Mouse (Mus musculus) induced T-regulatory cell, adult 2 months (primary cell): ENCODE measurements around the gene Fkbp1a.

Experiments
- DNase-seq: peaks from one replicate; pipeline ENCODE4 v3.0.0-alpha.2; 2012; ENCODE audit warnings: low read depth

The Fkbp1a gene

DNA sequence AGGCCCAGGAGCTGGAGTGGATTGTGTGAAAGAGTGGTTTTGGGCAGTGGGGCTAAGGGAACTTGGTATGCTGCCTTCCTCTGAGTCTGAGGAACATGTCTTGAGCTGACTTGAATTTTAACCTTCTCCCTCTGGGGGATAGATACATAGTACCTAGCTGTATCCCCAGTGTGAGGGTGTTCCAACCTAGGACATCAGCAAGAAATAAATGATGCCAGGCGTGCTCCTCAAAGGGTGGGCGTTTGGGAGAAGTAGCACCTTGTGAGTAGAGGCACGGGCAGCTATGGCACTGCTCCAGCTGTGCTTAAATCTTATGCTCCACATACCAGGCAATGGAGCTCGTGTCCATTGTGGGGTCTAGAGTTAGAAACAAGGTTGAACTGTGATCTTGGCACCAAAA lies 4.3 kb downstream of the Fkbp1a start:
- no peak for DNase-seq

DNA sequence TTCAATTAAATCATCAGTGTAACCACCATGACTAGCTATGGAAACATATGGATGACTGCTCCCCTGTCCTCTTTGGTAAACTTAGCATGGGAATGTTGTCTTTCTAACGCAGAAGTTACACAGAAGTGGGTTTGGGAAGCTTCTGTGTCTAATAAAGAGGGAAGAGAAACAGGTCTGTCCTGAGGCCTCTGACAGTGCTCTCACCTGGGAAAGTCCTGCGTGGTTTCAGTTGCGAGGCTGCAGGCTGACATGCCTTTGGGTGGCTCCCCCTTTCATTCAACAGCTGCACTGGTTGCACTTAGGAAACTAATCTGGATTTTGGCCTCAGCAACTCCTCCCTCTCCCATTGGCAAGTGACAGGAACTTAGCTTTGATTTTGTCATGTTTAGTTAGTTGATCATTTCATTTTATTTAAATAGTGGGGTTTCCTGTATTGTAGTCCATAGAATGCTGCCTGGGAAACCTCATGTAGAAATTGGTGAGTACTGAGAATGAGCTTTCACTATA lies 7.4 kb downstream of the Fkbp1a start:
- DNase-seq = no peak

DNA sequence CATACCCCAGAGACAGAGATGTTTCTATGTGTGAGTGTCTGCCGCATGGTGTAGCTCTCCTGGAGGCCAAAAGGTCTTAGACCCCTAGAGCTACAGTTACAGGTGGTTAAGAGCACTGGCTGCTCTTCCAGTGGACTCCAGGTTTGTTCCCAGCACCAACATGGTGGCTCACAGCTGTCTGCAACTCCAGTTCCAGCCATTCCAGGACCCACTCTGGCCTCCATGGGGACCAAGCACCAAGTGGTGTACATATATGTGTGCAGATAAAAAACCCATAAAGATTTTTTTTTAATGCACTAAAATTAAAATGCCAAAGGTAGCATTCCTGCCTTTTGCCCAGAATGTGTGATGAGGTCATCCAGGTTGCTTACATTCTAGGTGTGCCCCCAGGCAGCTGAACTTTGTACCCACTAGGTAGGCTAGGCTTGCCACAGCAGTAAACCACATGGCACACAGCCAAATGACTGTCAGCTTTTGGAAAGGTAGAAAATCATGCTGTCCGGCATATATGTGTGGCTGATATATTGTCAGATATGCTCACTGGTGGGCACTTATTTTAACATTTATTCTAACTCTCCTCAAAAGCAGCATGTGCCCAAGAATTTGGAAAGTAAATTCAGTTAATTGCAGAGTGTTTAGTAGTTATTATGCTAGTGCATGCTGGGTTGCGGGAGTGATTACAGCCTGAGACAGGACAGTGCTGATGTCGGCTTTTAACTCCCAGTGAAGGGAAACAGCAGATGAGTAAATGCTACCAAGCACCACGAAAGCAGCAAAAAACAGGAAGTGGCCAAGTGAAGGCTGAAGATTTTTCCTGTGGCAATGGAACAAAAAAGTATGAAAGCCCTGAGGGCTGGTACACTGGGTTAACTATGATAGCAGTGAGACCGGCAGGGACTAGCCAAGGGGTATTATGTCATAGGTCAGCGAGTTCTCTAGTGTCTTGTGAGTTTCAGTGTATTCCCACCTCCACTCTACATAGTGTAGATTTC lies 20.9 kb downstream of the Fkbp1a start:
- peak; percentile 78 for DNase-seq

DNA sequence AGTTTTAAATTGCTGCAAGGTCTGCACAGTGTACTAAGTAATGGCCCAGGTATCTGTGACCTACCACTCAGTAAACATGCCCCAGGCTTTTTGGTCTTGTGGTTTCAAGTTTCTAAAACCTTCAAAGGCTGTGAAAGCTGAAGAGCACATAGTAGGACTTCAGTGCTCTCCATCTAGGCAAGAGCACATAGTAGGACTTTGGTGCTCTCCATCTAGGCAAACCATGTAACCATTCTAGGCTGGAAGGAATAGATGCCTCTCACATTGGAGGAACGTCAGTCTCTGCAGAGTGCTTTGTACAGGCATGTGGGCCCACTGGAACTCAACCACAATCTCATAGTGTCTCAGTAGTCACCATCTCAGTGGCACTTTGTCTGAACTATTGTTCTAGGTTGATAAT lies 21.7 kb downstream of the Fkbp1a start:
- DNase-seq = no peak

DNA sequence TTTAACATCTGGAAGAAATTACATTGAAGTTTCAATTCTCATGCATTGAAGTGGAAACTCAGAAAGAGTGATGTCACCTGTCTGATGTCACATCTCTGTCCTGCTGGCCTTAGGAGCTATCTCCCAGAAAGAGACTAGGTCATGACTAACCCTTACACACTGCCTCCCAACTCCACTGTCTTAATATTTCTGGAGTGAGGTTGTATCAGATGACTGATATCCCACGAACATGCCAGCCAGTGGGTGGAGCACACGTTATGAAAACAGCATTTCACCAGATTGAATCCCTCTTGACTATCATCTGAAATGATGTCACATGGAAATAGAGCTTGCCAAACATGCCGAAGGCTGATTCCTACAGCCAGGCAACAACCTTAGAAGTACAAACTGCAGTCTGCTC lies 22.7 kb downstream of the Fkbp1a start:
- no peak for DNase-seq

DNA sequence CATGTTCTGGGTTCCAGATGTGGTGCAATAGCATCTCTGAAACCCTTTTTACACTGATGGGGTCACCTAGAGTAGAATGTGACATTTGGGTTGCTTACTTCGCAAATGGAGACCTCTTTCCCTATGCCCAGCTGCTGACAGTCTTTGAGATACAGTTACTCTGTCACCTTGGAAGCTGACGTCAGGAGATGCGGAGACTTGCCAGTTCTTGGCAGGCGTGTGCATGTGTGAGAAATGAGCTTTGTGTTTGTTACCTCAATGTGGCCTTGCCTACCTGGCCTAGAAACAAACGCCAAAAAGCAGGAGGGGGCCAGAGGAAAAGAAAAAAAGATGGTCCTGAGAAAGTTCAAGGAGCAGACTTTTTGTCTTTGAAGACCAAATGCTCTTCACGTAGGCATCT lies 24.6 kb downstream of the Fkbp1a start:
- no peak for DNase-seq

DNA sequence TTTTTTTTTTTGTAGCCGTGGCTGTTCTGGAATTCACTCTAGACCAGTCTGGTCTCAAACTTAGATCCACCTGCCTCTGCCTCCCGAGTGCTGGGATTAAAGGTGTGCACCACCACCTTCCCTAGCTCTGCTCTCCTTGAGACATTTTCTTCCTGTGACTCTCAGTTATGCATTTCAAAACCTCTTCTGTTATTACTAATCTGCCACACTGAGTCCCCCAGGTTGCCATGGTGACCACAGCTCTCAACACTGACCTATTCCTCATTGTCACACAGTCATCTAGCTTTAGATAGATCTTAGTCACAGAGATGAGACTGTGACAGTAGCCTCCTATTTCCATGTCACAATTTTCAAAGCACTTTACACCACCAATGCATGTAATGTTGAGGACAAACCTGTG lies 27.2 kb downstream of the Fkbp1a start:
- peak; percentile 91 for DNase-seq

DNA sequence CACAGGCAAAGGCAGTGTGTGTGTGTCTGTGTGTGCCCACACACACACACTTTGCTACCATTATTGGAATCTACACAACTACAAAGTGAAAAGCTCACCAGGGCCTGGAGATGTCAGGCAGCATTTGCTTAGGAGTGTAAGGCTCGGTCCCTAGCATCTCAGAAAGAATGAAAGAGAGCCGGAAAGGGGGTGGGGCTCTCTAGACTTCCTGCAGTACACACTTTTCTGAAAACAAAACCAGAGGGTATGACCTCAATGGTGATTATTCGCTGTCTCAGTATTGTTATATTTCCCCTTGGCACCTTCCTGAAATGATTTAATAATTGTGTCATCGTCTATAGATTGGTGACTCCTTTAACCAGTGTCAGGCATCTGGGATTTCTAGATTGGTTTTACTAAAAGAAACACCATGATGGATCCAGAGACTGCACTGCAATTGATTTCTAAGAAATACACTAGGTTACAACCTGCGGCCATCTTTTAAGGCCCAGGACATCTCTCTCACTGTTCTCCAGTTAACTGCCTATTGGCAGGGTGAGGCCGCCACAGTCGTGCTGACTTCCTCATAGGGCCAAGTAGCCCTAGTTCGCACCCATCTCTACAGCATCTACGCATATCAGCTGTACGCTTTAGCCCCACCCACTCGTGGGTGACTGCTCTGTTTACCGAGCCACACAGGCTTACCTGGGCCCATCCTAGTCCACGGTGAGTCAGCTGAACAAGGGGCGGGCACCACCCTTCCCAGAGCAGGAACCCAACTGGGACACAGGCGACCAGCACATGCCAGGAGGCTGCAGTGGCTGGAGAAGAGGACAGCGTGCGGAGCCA lies 29.8 kb downstream of the Fkbp1a start, which contains the start of gene Sdcbp2:
TSS of gene Sdcbp2 (plus strand) at position 750 of the 828 bp plus-strand sequence.
- DNase-seq = peak; percentile 89

DNA sequence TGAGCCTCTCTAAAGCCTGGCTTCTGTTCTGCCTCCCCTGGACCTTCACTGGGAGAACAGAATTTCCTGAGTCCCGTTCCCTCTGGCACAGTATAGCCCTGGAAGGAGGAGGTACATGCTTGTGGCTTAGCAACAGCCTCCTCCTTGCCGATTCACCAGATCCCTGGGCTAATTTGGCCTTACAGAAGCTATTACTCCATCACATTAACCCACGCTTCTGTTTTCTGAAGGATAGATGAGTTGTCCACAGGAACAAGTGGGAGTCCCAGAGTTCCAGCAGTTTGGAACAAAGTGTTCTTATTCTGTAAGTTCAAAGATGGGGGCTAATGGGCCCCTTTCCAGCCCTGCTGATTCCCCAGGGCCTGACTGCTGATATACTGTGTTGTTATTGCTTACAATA lies 31.4 kb downstream of the Fkbp1a start:
- DNase-seq = no peak

DNA sequence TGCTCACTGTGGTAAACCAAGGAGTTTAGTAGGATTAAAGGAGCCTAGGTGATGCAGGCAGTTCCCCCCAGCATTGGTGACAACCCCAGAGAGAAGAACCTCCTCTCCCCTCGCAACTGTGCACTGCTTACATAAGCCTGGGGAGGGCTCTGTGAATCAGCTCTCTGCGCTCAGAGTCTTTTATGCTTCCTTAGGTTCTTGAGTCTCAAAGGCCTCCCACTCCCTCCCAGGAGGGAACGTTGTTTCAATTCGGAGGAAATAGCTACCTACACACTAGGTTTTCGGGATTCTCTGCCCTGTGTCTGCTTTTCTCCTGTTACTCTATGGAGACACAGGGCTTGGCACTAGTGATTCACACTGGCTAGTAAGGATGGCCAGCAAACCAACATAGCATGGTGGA lies 32.3 kb downstream of the Fkbp1a start:
- no peak for DNase-seq

DNA sequence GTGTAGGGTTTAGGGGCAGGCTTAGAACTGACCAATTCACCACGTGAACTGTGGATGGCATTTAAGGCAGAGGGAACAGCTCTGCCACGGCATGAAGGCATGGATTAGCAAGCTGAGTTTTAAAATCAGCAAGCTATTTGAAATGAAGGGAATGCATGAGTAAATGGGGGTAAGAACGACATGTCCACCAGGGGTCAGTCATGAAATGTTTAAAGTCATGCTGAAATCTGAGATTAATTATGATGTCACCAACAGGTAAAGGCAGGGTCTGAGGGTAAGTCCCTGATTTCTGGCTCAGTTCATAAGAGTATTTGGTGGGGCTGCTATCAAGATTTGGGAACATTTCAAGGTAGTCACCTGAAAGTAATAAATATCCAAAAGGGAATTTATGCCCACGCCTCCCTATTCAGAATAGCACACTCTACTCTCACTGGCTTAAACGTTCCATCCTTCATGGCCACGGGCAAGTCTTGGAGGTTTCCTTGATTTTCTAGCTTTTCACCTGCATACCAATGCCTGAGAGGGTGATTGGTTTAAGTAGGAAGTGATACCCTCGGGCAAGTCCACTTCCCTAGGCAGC lies 32.9 kb downstream of the Fkbp1a start:
- DNase-seq = peak; percentile 76

DNA sequence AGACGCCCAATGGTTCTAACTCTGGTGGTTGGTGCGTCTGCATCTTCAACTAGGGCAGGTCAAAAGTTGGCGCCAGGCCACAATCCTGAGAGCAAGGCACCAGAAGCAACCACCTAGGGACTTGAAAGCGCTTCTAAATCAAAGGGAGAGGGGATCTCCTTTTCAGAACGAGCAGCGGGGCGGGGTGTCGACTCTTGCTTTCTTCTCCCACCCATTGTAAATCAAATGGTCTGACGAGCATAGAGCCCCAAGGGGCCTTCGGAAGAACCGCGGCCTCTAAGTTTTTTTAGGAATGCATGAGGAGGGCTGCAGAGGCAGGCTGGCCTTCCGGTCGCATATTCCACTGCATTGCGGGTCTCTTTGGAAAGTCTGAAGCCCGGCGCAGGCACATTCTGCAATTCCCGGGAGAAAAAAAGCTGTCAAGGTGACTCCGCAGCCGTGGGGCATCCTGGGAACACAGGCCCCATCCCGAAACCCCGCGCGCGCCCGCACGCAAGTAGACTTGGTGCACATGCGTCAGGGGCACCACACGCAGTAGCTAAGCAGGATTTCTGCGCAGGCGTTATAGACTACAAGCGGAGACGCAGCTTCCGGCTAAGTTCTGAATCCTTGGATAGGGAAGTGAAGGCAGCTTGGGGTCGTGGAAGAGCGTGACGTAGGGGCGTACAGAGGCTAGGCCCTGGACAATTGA lies 33.6 kb downstream of the Fkbp1a start:
- peak; percentile 85 for DNase-seq

DNA sequence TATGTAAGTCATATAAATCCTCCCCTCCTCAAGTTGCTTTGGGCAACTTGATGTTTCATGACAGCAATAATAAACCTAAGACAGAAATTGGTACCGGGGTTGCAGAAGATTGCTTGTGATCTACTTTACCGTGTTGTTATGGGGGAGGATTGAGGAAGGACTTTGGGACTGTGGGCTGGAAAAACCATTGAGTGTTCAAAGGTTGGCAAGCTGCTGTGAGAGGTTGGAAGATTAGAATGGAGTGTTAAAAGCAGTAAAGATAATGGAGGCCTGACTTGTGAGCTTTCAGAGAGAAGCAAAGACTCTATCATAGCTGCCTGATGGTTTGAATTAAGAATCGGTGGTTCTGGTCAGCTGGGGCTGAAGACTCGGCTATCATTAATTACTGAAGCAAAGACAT lies 36.9 kb downstream of the Fkbp1a start:
- DNase-seq = no peak

DNA sequence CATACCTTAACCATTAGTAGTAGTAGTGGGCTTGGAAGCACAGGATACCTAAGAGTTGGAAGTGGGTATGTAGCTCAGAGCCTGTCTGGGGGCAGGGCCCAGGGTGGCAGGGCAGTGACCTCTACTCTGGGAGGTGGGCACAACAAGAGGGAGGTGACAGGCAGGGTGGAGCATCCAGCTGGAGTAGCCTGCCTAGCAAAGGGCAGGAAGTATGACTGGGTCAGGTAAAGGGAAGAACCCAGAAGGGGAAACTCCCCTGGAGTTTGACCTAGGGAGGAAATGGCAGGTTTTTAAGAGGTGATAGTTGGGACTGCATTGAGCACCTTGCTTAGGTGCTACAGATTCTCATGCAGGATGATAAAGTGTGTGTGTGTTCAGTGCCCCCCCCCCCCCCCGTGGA lies 38.7 kb downstream of the Fkbp1a start:
- DNase-seq = peak; percentile 52

DNA sequence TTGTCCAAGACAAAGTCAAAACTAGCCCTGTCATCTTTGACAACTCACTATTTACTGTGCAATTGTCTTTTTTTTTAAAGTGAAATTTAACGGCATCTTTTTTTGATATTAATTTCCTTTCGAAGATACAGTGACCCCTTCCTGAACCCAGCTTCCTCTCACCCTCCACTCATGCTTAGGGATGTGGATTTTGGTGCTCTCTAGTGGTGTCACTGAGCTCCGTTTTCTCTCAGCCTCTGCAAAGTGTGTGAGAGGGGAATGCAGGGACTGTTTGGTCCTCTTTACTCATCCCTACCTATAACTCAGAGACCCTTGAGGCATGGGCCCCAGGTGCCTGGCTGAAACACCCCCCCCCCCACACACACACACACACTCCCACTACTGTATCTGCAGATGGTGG lies 43.7 kb downstream of the Fkbp1a start:
- no peak for DNase-seq

DNA sequence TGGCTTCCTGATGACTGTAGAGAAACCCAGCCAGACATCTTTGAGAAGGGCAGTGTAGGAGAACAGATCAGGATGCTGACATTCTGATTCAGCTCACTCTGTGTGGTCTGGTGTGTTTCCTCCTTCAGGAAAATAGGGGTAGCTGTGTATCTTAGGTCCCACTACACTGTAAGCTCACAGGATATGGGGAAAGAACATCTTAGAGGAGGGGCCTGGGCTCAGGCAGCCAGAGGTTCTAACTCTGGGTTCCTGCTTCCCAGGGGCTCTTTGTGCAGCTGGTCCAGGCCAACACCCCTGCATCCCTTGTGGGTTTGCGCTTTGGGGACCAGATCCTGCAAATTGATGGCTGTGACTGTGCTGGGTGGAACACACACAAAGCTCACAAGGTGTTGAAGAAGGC lies 44.5 kb downstream of the Fkbp1a start:
- no peak for DNase-seq

DNA sequence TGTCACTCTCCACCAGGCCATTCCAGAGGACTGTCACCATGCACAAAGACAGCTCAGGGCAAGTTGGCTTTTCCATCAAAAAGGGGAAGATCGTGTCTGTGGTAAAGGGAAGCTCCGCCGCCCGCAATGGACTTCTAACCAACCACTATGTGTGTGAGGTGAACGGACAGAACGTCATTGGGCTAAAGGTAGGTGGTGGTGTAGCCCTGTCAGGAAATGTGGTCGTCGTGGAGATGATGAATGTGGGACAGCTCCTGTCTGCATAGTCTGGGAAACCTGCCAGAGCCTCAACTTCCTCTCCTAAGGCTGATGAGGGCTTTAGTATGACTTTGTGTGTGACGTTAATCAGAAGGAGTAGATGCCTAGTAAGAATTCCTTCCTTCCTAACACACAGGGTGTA lies 45.0 kb downstream of the Fkbp1a start:
- DNase-seq = no peak

DNA sequence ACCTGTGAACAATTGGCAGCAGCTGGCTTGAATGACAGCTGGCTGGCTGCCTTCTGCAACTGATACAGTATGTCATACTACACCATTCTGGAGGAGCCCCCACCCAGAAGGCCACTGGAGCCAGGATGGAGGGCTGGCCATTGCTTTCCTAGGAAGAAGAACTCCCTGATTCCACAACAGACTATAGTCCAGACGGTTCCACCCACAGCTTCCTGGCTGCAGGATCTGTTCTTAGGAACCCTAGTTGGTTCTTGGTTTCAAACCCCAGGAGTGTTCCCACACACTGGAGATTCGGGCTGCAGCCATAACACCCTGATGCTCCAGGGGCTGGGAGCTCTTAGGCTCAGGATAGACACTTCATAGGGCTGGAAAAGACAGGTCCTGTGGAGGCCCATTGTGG lies 55.8 kb downstream of the Fkbp1a start:
- no peak for DNase-seq

DNA sequence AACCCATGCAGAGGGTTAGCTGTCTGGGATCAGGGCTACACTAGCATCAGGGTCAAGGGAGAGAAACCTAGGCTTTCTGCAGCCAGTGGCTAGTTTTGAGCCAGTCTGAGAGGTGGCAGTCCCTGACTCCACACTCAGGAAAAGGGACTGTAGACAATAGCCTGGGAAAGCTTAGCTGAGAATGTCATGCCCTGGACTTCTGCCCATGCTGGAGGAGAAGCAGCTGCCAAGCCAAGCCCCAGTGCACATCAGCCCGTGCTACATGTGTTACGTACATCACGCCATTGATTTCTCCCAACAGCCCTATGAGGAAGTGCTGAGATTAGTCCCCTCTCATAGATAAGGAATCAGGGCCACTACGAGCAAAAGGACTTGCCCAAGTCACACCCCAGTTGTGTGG lies 59.8 kb downstream of the Fkbp1a start:
- DNase-seq = no peak

DNA sequence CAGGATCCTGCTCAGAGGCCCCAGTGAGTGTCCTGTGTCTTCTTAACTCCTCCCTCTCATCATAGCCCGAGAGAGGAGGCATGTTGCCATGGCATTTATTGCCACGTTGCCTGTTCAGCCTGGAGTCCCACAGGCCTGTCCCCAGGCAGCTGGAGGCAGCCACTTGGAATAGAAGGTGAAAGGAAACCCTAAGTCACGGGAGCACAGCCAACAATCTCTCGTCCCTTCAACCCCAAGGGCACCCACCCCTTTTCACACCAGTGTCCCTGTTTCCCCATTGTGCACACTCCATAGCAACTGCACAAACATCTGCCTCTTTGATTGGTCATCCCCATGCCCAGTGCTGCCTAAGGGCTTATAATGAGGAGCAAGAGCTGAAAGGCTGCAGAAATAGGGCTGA lies 61.3 kb downstream of the Fkbp1a start:
- no peak for DNase-seq

DNA sequence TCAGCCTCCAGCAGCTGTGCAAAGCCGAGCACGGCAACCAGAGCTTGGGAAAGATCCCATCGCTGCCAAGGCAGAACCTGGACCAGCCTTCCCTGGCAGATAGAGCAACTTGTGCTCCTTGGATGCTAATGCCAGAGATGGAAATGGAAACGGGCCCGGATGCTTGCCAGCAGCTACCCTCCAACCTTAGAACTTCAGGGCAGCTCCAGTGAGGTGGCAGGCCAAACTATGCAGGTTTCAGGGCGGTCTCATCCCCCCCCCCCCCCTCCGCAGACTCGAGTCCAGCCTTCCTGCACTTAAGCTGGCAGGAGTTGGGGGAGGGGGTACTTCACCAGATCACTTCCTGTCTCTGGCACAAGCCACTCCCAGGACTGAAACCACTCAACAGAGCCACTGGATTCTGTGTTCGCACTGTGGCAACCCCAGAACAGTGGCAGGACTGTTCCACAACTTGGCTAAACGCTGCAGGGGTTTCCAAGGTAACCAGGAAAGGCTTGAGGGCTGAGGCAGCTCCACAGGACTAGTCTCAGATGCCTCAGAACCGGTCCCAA lies 63.2 kb downstream of the Fkbp1a start:
- peak; percentile 35 for DNase-seq

DNA sequence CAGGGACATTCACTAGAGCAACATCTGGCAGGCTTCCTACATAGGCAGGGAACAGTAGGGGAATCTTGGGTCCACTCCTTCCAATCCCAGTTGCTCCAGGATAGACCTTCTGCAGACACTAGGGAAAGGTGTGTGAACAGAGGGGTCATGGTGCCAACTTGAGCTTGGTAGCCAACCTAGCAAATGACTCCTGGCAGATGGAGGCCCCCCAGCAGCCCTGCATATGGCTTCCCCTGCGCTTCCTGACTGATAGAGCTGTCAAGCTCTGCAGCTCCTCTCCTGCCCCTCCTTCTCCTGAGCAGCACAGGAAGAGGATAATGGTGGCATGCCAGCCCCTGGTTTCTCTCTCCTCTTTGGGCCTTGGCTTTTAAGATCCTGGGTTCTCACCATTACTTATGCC lies 66.2 kb downstream of the Fkbp1a start:
- no peak for DNase-seq
